Mouse (Mus musculus) lung, postnatal 0 days (tissue): ENCODE data around the gene Mylk2.

Source experiments
- CTCF ChIP-seq: IDR thresholded peaks from 2 replicates; pipeline ENCODE4 v1.5.1; 2016; ENCODE audit warnings: antibody characterized with exemption, mild to moderate bottlenecking
- EP300 ChIP-seq: IDR thresholded peaks from 2 replicates; pipeline ENCODE4 v1.6.1; 2016; ENCODE audit warnings: antibody characterized with exemption, mild to moderate bottlenecking, control low read depth

- no peak for TF ChIP-seq CTCF
- TF ChIP-seq EP300 = no peak
These were observed 14.2 kb upstream of the Mylk2 start for GRCm38 (mm10) chr2:152896926-152897325.
